Mouse (Mus musculus): ENCODE data around the gene Sec16a.
"Not testable (repeated sequence)": the region's sequence is repeated elsewhere in the genome, so short reads cannot be mapped to it uniquely, and the experiment has no call there.

Sec16a gene

GRCm38 (mm10) chr2:26389154-26389690, 55.8 kb downstream of the Sec16a start, which contains the start of the genes Entr1 and Pmpca:
TSS of gene Entr1 (minus strand) at chr2:26389316.
TSS of gene Pmpca (plus strand) at chr2:26389339.
- peak; percentile 86 for DNase-seq (ENCODE audit: low read depth, low spot score)

GRCm38 (mm10) chr2:26388682-26389153, 56.3 kb downstream of the Sec16a start:
- no peak for DNase-seq (ENCODE audit: low read depth, low spot score)

GRCm38 (mm10) chr2:26387713-26388112, 57.3 kb downstream of the Sec16a start:
- DNase-seq (ENCODE audit: low read depth, low spot score) = no peak

GRCm38 (mm10) chr2:26380871-26381270, 64.1 kb downstream of the Sec16a start:
- DNase-seq (ENCODE audit: low read depth, low spot score) = not testable (repeated sequence)

GRCm38 (mm10) chr2:26380131-26380771, 64.8 kb downstream of the Sec16a start, which contains the start of gene Snapc4:
TSS of gene Snapc4 (minus strand) at chr2:26380653.
- DNase-seq (ENCODE audit: low read depth, low spot score) = peak; percentile 85

- DNase-seq (ENCODE audit: low read depth, low spot score) = no peak
These were observed 72.6 kb downstream of the Sec16a start for GRCm38 (mm10) chr2:26372396-26372795.

- no peak for DNase-seq (ENCODE audit: low read depth, low spot score)
These were observed 76.4 kb downstream of the Sec16a start for GRCm38 (mm10) chr2:26368572-26368971.

- no peak for DNase-seq (ENCODE audit: low read depth, low spot score)
These were observed 77.1 kb downstream of the Sec16a start for GRCm38 (mm10) chr2:26367911-26368310.

- DNase-seq (ENCODE audit: low read depth, low spot score) = no peak
These were observed 80.1 kb downstream of the Sec16a start for GRCm38 (mm10) chr2:26364738-26365465.

- no peak for DNase-seq (ENCODE audit: low read depth, low spot score)
These were observed 81.5 kb downstream of the Sec16a start for GRCm38 (mm10) chr2:26363481-26363880.

GRCm38 (mm10) chr2:26362991-26363390, 82.0 kb downstream of the Sec16a start:
- no peak for DNase-seq (ENCODE audit: low read depth, low spot score)

- DNase-seq (ENCODE audit: low read depth, low spot score) = no peak
These were observed 84.2 kb downstream of the Sec16a start, which contains the start of gene Card9 for GRCm38 (mm10) chr2:26360772-26361171. TSS of gene Card9 (minus strand) at chr2:26360918.

- DNase-seq (ENCODE audit: low read depth, low spot score) = no peak
These were observed 85.0 kb downstream of the Sec16a start for GRCm38 (mm10) chr2:26359983-26360382.

Measured in mesoderm, embryonic 11.5 days (tissue).